Mouse (Mus musculus) retina, postnatal 1 day (tissue): ENCODE measurements around the gene Stoml1.

Experiments
- DNase-seq: peaks from one replicate; pipeline ENCODE4 v3.0.0-alpha.2; 2012

Stoml1 gene

GRCm38 (mm10) chr9:58272855-58273254 is 19.9 kb downstream of the Stoml1 start:
- DNase-seq: no peak

GRCm38 (mm10) chr9:58274101-58274604 is 21.2 kb downstream of the Stoml1 start:
- no peak for DNase-seq

GRCm38 (mm10) chr9:58274626-58275025 is 21.7 kb downstream of the Stoml1 start:
- no peak for DNase-seq

GRCm38 (mm10) chr9:58275115-58275774 is 22.3 kb downstream of the Stoml1 start:
- DNase-seq: no peak

GRCm38 (mm10) chr9:58275797-58276196 is 22.8 kb downstream of the Stoml1 start:
- no peak for DNase-seq

GRCm38 (mm10) chr9:58276346-58276745 is 23.4 kb downstream of the Stoml1 start:
- no peak for DNase-seq

- DNase-seq: no peak
These were observed 25.3 kb downstream of the Stoml1 start for GRCm38 (mm10) chr9:58278313-58278712.

GRCm38 (mm10) chr9:58278821-58279723 is 26.1 kb downstream of the Stoml1 start:
- no peak for DNase-seq

GRCm38 (mm10) chr9:58279780-58280179 is 26.8 kb downstream of the Stoml1 start:
- no peak for DNase-seq

GRCm38 (mm10) chr9:58280259-58281109 is 27.5 kb downstream of the Stoml1 start:
- DNase-seq: peak; percentile 95

GRCm38 (mm10) chr9:58281597-58281996 is 28.6 kb downstream of the Stoml1 start:
- peak; percentile 59 for DNase-seq

- no peak for DNase-seq
These were observed 30.5 kb downstream of the Stoml1 start for GRCm38 (mm10) chr9:58283431-58283830.

GRCm38 (mm10) chr9:58289090-58289489 is 36.1 kb downstream of the Stoml1 start:
- DNase-seq: no peak

- no peak for DNase-seq
These were observed 36.9 kb downstream of the Stoml1 start for GRCm38 (mm10) chr9:58289901-58290300.

- no peak for DNase-seq
These were observed 41.6 kb downstream of the Stoml1 start for GRCm38 (mm10) chr9:58294527-58294926.

- DNase-seq: no peak
These were observed 42.4 kb downstream of the Stoml1 start for GRCm38 (mm10) chr9:58295345-58295744.

GRCm38 (mm10) chr9:58295766-58296361 is 42.9 kb downstream of the Stoml1 start:
- DNase-seq: peak; percentile 74

GRCm38 (mm10) chr9:58297065-58297464 is 44.1 kb downstream of the Stoml1 start:
- no peak for DNase-seq

- no peak for DNase-seq
These were observed 45.1 kb downstream of the Stoml1 start for GRCm38 (mm10) chr9:58297961-58298477.

- DNase-seq: no peak
These were observed 46.4 kb downstream of the Stoml1 start for GRCm38 (mm10) chr9:58299356-58299799.

- DNase-seq: no peak
These were observed 50.2 kb downstream of the Stoml1 start for GRCm38 (mm10) chr9:58303115-58303514.
